Mouse (Mus musculus) testis, adult 2 months (tissue): Measurements from ENCODE around the gene Dbnl. TPM values are rescaled to one million over a fixed set of nuclear protein-coding genes. Genes with fewer than 3 reads are reported as not detected.
"Not testable (repeated sequence)": the region's sequence is repeated elsewhere in the genome, so short reads cannot be mapped to it uniquely, and the experiment has no call there.

ENCODE experiments used
- H3K27ac ChIP-seq: fragments of 200-500 bp; 2 replicates; pipeline ENCODE4 v1.5.1; 2012; ENCODE audit warnings: low read depth, low read length; ENCODE audit not compliant: control insufficient read depth, insufficient read depth
- H3K27me3 ChIP-seq: fragments of 200-500 bp; 2 replicates; pipeline ENCODE4 v1.6.1; 2012; ENCODE audit warnings: mild to moderate bottlenecking, low read length, moderate library complexity; ENCODE audit not compliant: control insufficient read depth, insufficient read depth
- H3K36me3 ChIP-seq: fragments of 200-500 bp; 2 replicates; pipeline ENCODE4 v1.6.1; 2012; ENCODE audit warnings: mild to moderate bottlenecking, low read length; ENCODE audit not compliant: control insufficient read depth, insufficient read depth
- H3K4me1 ChIP-seq: fragments of 200-500 bp; 2 replicates; pipeline ENCODE4 v1.6.1; 2012; ENCODE audit warnings: low read length; ENCODE audit not compliant: control insufficient read depth, insufficient read depth
- H3K4me3 ChIP-seq: fragments of 200-500 bp; 2 replicates; pipeline ENCODE4 v1.5.1; 2012; ENCODE audit warnings: low read depth, mild to moderate bottlenecking, low read length, moderate library complexity, mixed read lengths; ENCODE audit not compliant: control insufficient read depth
- CTCF ChIP-seq: fragments of 200-500 bp; IDR thresholded peaks from 2 replicates; pipeline ENCODE4 v1.5.1; 2012; ENCODE audit warnings: low read depth, mild to moderate bottlenecking, inconsistent platforms, low read length, moderate library complexity; ENCODE audit not compliant: control insufficient read depth, insufficient read depth, insufficient replicate concordance
- POLR2A ChIP-seq: fragments of 200-500 bp; IDR thresholded peaks from 2 replicates; pipeline ENCODE4 v1.6.1; 2012; ENCODE audit warnings: low read depth, mild to moderate bottlenecking, inconsistent platforms, low read length, moderate library complexity; ENCODE audit not compliant: control insufficient read depth
- polyA plus RNA-seq: library from polyadenylated mRNA; depleted of rRNA; stranded (reverse); fragments of >200 nt; gene quantifications from 2 replicates; pipeline ENCODE4 v1.2.3, GENCODE M21; 2012

Gene Dbnl
- polyA plus RNA-seq, 1 experiment = 19.6 TPM

DNA sequence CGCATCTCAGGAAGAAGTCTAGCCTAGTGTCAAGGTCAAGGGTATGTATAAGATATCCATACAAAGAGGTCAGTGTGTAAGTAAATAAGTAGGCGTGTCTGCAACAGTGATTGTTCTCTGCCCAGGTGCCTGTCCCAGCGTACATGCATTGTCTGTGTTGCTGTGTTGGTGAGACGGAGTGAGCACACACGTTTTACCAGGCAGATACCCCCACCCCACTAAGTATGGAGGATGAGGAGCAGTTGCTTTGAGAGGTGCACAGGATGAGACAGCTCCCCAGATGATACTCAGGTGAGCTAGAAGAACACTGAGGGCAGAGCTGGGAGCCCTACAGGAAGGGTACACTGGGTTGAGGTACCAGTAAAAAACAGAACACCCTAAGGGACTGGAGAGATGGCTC, 15.9 kb downstream of the Dbnl start:
- Histone ChIP-seq H3K27me3 (no peaks in the 10 kb centered on the region), H3K27ac (peak overlapping the region; percentile 92; the same call in 1 of the 2 replicates), H3K36me3 (no peaks in the 10 kb centered on the region), H3K4me3 (peak overlapping the region; percentile 79), H3K4me1 (peaks cover 16% of the 10 kb centered on the region)
- TF ChIP-seq CTCF = no peak
- TF ChIP-seq POLR2A = no peak

DNA sequence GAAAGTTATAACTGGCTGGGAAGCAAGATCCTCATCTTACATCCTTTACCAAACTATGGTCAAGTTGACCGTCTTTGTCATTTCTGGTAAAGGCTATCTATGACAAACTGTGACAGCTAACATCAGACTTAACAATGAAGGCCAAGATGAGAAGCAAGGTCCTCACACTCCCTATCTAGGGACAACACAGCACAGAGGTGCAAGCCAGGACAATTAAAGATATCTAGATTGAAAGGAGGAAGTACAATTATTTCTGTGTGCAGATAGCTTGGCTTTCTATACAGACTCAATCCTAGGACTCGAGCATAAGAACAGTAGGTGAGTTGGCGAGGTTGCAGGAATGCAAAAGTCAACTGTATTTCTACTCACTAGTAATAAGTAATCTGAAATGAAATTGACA, 17.4 kb downstream of the Dbnl start:
- Histone ChIP-seq H3K4me3 (no peak overlapping the region), H3K27ac (no peak overlapping the region), H3K4me1 (peaks cover 16% of the 10 kb centered on the region), H3K36me3 (no peaks in the 10 kb centered on the region), H3K27me3 (no peaks in the 10 kb centered on the region)
- TF ChIP-seq POLR2A = no peak
- no peak for TF ChIP-seq CTCF

DNA sequence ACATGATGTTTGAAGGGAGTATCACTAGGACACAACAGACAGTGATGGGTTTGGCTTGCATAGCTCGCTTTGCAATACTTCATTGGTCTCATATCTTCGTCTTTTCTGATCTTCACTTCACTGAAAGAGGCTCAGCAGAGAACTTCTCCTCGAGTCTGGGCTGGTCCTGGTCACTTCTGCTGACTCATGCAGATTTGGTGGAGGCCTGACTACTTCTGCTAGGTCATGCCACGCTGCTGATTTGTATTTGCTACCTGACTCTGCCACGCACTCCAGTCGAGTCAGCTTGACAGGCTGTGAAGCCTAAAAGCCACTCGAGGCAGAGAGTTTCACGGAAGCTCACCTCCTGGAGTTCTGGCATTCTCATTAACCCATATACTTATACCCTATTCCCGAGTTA, 19.7 kb downstream of the Dbnl start:
- no peak overlapping the region for H3K4me3 ChIP-seq
- TF ChIP-seq CTCF (no peak), POLR2A (no peak)
- peaks cover 10% of the 10 kb centered on the region for H3K4me1 ChIP-seq
- H3K27me3 ChIP-seq = no peaks in the 10 kb centered on the region
- no peaks in the 10 kb centered on the region for H3K36me3 ChIP-seq
- H3K27ac ChIP-seq = no peak overlapping the region

DNA sequence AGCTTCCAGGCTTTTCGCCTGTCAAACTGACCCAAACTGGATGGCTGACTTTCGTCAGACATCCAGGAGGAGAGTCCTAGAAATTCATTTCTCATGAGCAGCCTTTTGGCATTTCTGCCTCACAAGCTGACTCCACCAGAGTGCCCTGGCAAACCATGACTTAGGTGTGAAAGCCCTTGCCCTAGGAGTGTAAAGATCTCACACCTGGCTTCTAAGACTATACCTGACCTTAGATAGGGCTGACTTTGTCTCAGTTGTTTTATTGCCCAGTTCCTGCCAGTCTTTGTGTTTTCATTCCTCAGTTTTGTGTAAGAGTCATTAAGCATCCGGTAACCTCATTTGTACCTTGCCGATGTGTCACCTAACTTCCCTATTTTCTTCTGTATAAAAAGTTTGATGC, 21.2 kb downstream of the Dbnl start:
- H3K4me1 ChIP-seq, H3K27me3 ChIP-seq, H3K36me3 ChIP-seq, H3K4me3 ChIP-seq, H3K27ac ChIP-seq: not testable (repeated sequence)

DNA sequence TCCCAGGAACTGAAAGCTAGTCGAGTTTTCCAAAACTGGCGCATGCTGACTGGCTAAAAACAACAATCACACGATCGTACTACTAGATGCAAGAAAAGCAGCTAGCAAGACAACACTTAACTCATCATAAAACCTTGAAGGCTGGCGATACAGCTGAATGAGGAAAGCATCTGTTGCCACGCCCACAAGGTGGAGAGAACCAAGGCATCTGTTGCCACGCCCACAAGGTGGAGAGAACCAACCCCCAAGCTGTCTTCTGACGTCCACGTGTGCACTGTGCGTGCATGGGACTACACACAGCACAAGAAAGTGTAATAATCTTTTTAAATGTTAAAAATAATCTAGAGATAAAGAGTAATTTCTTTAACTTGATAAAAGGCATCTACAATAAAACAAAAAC, 25.1 kb downstream of the Dbnl start:
- no peaks in the 10 kb centered on the region for H3K36me3 ChIP-seq
- peaks cover 2% of the 10 kb centered on the region for H3K4me1 ChIP-seq
- no peak overlapping the region for H3K27ac ChIP-seq
- H3K4me3 ChIP-seq = no peak overlapping the region
- H3K27me3 ChIP-seq = no peaks in the 10 kb centered on the region
- no peak for TF ChIP-seq POLR2A
- TF ChIP-seq CTCF = no peak

DNA sequence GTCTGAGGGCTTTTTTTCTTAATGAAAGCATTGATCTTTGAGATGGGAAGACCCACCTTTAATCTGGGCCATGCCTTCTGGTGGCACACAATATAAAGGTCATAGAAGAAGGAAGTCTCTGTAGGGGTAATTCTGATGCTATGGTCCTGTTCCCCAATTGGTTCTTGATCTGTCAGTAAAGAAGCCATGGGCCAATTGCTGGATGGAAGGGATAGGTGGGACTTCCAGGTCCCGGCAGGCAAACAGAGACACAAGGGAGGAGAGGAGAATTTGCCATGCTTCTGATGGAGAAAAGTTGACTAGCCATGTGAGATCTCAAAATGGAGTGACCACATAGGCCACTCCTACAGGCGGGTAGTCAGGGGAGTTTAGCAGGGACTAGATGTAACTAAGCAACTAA, 30.9 kb downstream of the Dbnl start:
- no peak for TF ChIP-seq CTCF
- TF ChIP-seq POLR2A = no peak
- H3K4me3 ChIP-seq = no peak overlapping the region
- H3K36me3 ChIP-seq = no peaks in the 10 kb centered on the region
- H3K4me1 ChIP-seq = no peaks in the 10 kb centered on the region
- H3K27ac ChIP-seq = no peak overlapping the region
- H3K27me3 ChIP-seq = no peaks in the 10 kb centered on the region

DNA sequence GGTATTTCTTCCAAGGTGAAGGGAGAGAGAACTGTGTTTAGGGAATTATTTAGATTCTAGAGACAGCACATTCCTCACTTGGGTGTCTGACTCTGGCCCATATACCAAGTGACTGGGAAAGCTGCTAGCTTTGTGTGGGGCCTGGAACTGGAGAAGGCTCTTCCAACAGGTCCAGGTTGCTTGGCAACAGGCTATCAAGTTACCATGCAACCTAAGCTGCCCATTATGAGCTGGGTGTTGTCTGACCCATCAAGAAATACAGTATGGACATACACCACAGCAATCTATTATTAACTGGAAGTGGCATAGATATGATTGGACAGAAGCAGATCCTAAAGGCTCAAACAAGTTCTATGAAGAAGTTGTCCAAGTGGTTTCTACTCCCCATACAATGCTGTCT, 37.1 kb downstream of the Dbnl start:
- Histone ChIP-seq H3K4me1 (no peaks in the 10 kb centered on the region), H3K4me3 (no peak overlapping the region), H3K36me3 (no peaks in the 10 kb centered on the region), H3K27me3 (no peaks in the 10 kb centered on the region), H3K27ac (no peak overlapping the region)
- TF ChIP-seq POLR2A = no peak
- no peak for TF ChIP-seq CTCF

DNA sequence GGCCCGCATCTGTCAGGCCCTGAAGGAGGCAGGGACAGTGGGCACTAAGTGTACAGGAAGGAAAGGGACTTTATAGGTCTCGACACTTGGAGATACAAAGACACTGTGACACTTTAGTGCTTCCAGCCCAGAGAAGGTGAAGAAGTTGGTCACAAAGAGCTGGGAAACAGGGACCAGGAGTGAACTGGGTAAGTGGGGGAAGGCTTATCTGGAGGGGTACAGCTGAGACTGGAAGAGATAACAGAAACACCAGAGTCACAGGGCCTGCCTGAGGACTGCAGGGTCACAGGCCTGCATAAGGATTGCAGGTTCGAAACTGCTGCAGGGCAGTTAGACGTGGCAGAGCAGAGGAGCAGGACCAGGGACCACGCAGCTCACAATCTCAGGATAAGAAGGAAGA, 39.6 kb downstream of the Dbnl start:
- H3K27me3 ChIP-seq = no peaks in the 10 kb centered on the region
- no peak for TF ChIP-seq CTCF
- TF ChIP-seq POLR2A = no peak
- H3K4me3 ChIP-seq = no peak overlapping the region
- no peak overlapping the region for H3K27ac ChIP-seq
- H3K36me3 ChIP-seq = no peaks in the 10 kb centered on the region
- H3K4me1 ChIP-seq = no peaks in the 10 kb centered on the region
